Mouse (Mus musculus) midbrain, embryonic 11.5 days (tissue): ENCODE measurements around the gene Bcl10. TPM values are rescaled to one million over a fixed set of nuclear protein-coding genes. Genes with fewer than 3 reads are reported as not detected.
"Not testable (repeated sequence)": the region's sequence is repeated elsewhere in the genome, so short reads cannot be mapped to it uniquely, and the experiment has no call there.

Source experiments
- ATAC-seq: fragments of 200-750 bp; cut with Nextera tagmentation; 2 replicates; pipeline ENCODE4 v1.8.0; 2017; ENCODE audit warnings: moderate TSS enrichment, moderate library complexity; ENCODE audit not compliant: low FRiP score
- DNase-seq: peaks from one replicate; pipeline ENCODE4 v3.0.0; 2015; ENCODE audit warnings: low spot score; ENCODE audit errors: missing footprints
- H3K27ac ChIP-seq: fragments of 300-500 bp; sonication (generic); 2 replicates; pipeline ENCODE4 v1.5.1; 2014; ENCODE audit warnings: low read depth, low read length
- H3K27me3 ChIP-seq: fragments of 300-500 bp; sonication (generic); 2 replicates; pipeline ENCODE4 v1.6.1; 2014; ENCODE audit warnings: mild to moderate bottlenecking, low read length, moderate library complexity, mixed read lengths; ENCODE audit not compliant: control insufficient read depth, insufficient read depth
- H3K36me3 ChIP-seq: fragments of 300-500 bp; sonication (generic); 2 replicates; pipeline ENCODE4 v1.6.1; 2014; ENCODE audit warnings: mild to moderate bottlenecking, low read length, moderate library complexity, mixed read lengths; ENCODE audit not compliant: control insufficient read depth, insufficient read depth
- H3K4me1 ChIP-seq: fragments of 300-500 bp; sonication (generic); 2 replicates; pipeline ENCODE4 v1.6.1; 2014; ENCODE audit warnings: low read length; ENCODE audit not compliant: control insufficient read depth, insufficient read depth
- H3K4me2 ChIP-seq: fragments of 300-500 bp; sonication (generic); 2 replicates; pipeline ENCODE4 v1.6.1; 2014; ENCODE audit warnings: mild to moderate bottlenecking, moderate library complexity
- H3K4me3 ChIP-seq: fragments of 300-500 bp; sonication (generic); 2 replicates; pipeline ENCODE4 v1.5.1; 2014; ENCODE audit warnings: low read depth, low read length
- H3K9ac ChIP-seq: fragments of 300-500 bp; sonication (generic); 2 replicates; pipeline ENCODE4 v1.6.1; 2014; ENCODE audit warnings: low read length
- H3K9me3 ChIP-seq: fragments of 300-500 bp; sonication (generic); 2 replicates; pipeline ENCODE4 v1.6.1; 2016; ENCODE audit warnings: low read length; ENCODE audit not compliant: control insufficient read depth
- WGBS: fragments of 180-500 bp; shearing (Covaris S2); extraction: QIAGEN DNeasy Blood & Tissue Kit; methylation state at CpG from one replicate; pipeline ENCODE4 v1.1.7; 2014; 5-methylcytosine and 5-hydroxymethylcytosine counted together
- polyA plus RNA-seq: library from polyadenylated mRNA; unstranded; fragments of >200 nt; fragmentation: Nextera tagmentation; extraction: Ambion mirVana; gene quantifications from 2 replicates; pipeline ENCODE4 v1.2.1, GENCODE M21; 2014

Bcl10 gene
- polyA plus RNA-seq: 57.4 and 59.2 TPM in 2 replicates

- peak within 1 kb of the TSS; percentile 46 for H3K9ac ChIP-seq
- DNase-seq (peak; percentile 77), ATAC-seq (no peak)
- WGBS: 30% methylated on average over 11 of the region's 11 CpGs
- peak within 1 kb of the TSS; percentile 84 for H3K4me3 ChIP-seq
- H3K9me3 ChIP-seq: no peaks in the 10 kb centered on the region
- H3K4me1 ChIP-seq: peaks cover 7% of the 10 kb centered on the region
- H3K27ac ChIP-seq: no peak within 1 kb of the TSS
- H3K27me3 ChIP-seq: no peaks in the 10 kb centered on the region
- H3K4me2 ChIP-seq: peak within 1 kb of the TSS; percentile 52
- H3K36me3 ChIP-seq: no peaks in the 10 kb centered on the region
Observed at GRCm38 (mm10) chr3:145922019-145922854, at the start of gene Bcl10. Gene Bcl10 (plus strand): TSS chr3:145922804.

GRCm38 (mm10) chr3:145873271-145873670 lies 49.3 kb upstream of the Bcl10 start:
- H3K36me3 ChIP-seq: no peaks in the 10 kb centered on the region
- no peak overlapping the region for H3K27ac ChIP-seq
- DNase-seq (no peak), ATAC-seq (no peak)
- H3K9ac ChIP-seq: no peak overlapping the region
- H3K27me3 ChIP-seq: peaks cover 5% of the 10 kb centered on the region; the same call in 1 of the 2 replicates
- H3K4me1 ChIP-seq: no peaks in the 10 kb centered on the region
- WGBS: 72% methylated on average over 1 of the region's 1 CpGs
- H3K9me3 ChIP-seq: no peaks in the 10 kb centered on the region
- no peak overlapping the region for H3K4me2 ChIP-seq
- no peak overlapping the region for H3K4me3 ChIP-seq

- Histone ChIP-seq H3K4me3 (no peak overlapping the region), H3K9ac (no peak overlapping the region), H3K36me3 (no peaks in the 10 kb centered on the region), H3K4me2 (no peak overlapping the region), H3K27me3 (peaks cover 5% of the 10 kb centered on the region; the same call in 1 of the 2 replicates), H3K9me3 (no peaks in the 10 kb centered on the region), H3K4me1 (no peaks in the 10 kb centered on the region), H3K27ac (no peak overlapping the region)
- WGBS: 90% methylated on average over 4 of the region's 4 CpGs
- DNase-seq (no peak), ATAC-seq (no peak)
Observed at GRCm38 (mm10) chr3:145874126-145874525, 48.5 kb upstream of the Bcl10 start.

GRCm38 (mm10) chr3:145876120-145876519 lies 46.5 kb upstream of the Bcl10 start:
- no peak overlapping the region for H3K4me2 ChIP-seq
- no peak overlapping the region for H3K4me3 ChIP-seq
- peaks cover 5% of the 10 kb centered on the region; the same call in 1 of the 2 replicates for H3K27me3 ChIP-seq
- no peaks in the 10 kb centered on the region for H3K36me3 ChIP-seq
- H3K27ac ChIP-seq: no peak overlapping the region
- H3K4me1 ChIP-seq: no peaks in the 10 kb centered on the region
- H3K9me3 ChIP-seq: no peaks in the 10 kb centered on the region
- no peak overlapping the region for H3K9ac ChIP-seq
- no peak for DNase-seq
- WGBS: 88% methylated on average over 11 of the region's 11 CpGs
- no peak for ATAC-seq

- H3K9me3 ChIP-seq, H3K27me3 ChIP-seq, H3K4me2 ChIP-seq, DNase-seq, ATAC-seq, H3K36me3 ChIP-seq, H3K4me3 ChIP-seq, H3K27ac ChIP-seq, H3K9ac ChIP-seq: not testable (repeated sequence)
- peaks cover 11% of the 10 kb centered on the region for H3K4me1 ChIP-seq
- WGBS: 67% methylated on average over 13 of the region's 14 CpGs
Observed at GRCm38 (mm10) chr3:145878867-145879266, 43.7 kb upstream of the Bcl10 start.

GRCm38 (mm10) chr3:145880335-145880734 lies 42.3 kb upstream of the Bcl10 start:
- no peak overlapping the region for H3K9ac ChIP-seq
- ATAC-seq (no peak), DNase-seq (no peak)
- no peak overlapping the region for H3K27ac ChIP-seq
- no peak overlapping the region for H3K4me2 ChIP-seq
- H3K4me3 ChIP-seq: no peak overlapping the region
- peaks cover 11% of the 10 kb centered on the region for H3K4me1 ChIP-seq
- WGBS: 94% methylated on average over 1 of the region's 1 CpGs
- H3K9me3 ChIP-seq: no peaks in the 10 kb centered on the region
- no peaks in the 10 kb centered on the region for H3K36me3 ChIP-seq
- H3K27me3 ChIP-seq: peaks cover 5% of the 10 kb centered on the region; the same call in 1 of the 2 replicates

- WGBS: 76% methylated on average over 15 of the region's 15 CpGs
- H3K27ac ChIP-seq: no peak overlapping the region
Observed at GRCm38 (mm10) chr3:145882076-145882874, 40.3 kb upstream of the Bcl10 start.

GRCm38 (mm10) chr3:145883233-145883632 lies 39.4 kb upstream of the Bcl10 start:
- H3K4me3 ChIP-seq: no peak overlapping the region
- H3K27me3 ChIP-seq: peaks cover 8% of the 10 kb centered on the region; the same call in 1 of the 2 replicates
- no peaks in the 10 kb centered on the region for H3K36me3 ChIP-seq
- H3K9ac ChIP-seq: no peak overlapping the region
- H3K4me2 ChIP-seq: no peak overlapping the region
- no peak overlapping the region for H3K27ac ChIP-seq
- ATAC-seq: peak; percentile 72
- no peaks in the 10 kb centered on the region for H3K9me3 ChIP-seq
- H3K4me1 ChIP-seq: peaks cover 11% of the 10 kb centered on the region
- DNase-seq: no peak
- WGBS: 15% methylated on average over 2 of the region's 2 CpGs

More at GRCm38 (mm10) chr3:145882076-145882874, 40.3 kb upstream of the Bcl10 start:
- H3K36me3 ChIP-seq: no peaks in the 10 kb centered on the region
- no peaks in the 10 kb centered on the region for H3K9me3 ChIP-seq
- H3K27me3 ChIP-seq: peaks cover 2% of the 10 kb centered on the region; the same call in 1 of the 2 replicates
- H3K4me3 ChIP-seq: no peak overlapping the region
- peaks cover 11% of the 10 kb centered on the region for H3K4me1 ChIP-seq
- H3K9ac ChIP-seq: no peak overlapping the region
- no peak overlapping the region for H3K4me2 ChIP-seq
- DNase-seq (no peak), ATAC-seq (peak; percentile 28; the same call in 1 of the 2 replicates)

- no peaks in the 10 kb centered on the region for H3K9me3 ChIP-seq
- WGBS: 75% methylated on average over 4 of the region's 4 CpGs
- H3K4me1 ChIP-seq: peaks cover 18% of the 10 kb centered on the region
- ATAC-seq: no peak
- no peak overlapping the region for H3K27ac ChIP-seq
- H3K27me3 ChIP-seq: peaks cover 18% of the 10 kb centered on the region
- H3K36me3 ChIP-seq: no peaks in the 10 kb centered on the region
- H3K4me2 ChIP-seq: no peak overlapping the region
- no peak overlapping the region for H3K9ac ChIP-seq
- H3K4me3 ChIP-seq: no peak overlapping the region
- no peak for DNase-seq
Observed at GRCm38 (mm10) chr3:145885376-145885775, 37.2 kb upstream of the Bcl10 start.
